Mouse (Mus musculus) bone marrow macrophage, adult 2 months (primary cell): ENCODE measurements at regions not wholly inside any gene's neighbourhood (a gene's known extent, or its start where the extent isn't known, plus 50 kb on each side); places are given as distances from the start of the nearest gene placed in this dataset.

Source experiments
- CTCF ChIP-seq: IDR thresholded peaks from 2 replicates; pipeline ENCODE4 v1.5.1; 2012; ENCODE audit warnings: low read depth, mild to moderate bottlenecking, low read length, moderate library complexity
- POLR2A ChIP-seq: IDR thresholded peaks from 2 replicates; pipeline ENCODE4 v1.6.1; 2012; ENCODE audit warnings: mild to moderate bottlenecking, low read depth, low read length, borderline replicate concordance

DNA sequence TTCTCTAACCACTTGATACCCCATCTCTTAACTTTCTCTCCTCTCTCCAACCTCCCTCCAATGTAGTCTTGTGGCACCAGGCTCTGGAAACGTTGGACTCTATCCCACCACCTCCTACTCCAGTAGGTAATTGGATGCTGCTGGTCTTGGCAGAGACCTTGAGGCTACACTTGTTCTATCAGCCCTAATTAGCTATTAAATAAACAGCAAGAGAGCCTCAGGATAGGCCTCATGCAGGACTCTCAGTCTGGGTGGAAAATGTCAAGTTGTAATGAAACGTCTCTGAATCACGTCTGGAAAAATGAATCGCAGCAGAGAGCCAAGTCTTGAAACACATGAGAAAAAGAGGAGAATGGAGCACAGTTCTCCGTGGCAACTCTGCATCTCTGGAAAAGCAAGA, 472.0 kb upstream of the Klf4 start:
- TF ChIP-seq POLR2A (no peak), CTCF (no peak)
